ENCODE assay signal across 25 mouse cellular contexts in genomic region chr5:22106811-22107485, GRCm38 (mm10).
A peak's percentile ranks its signal among the peaks of the same experiment; 100 is the strongest.
DNase-seq lines count a peak whose midpoint lies in the region; ATAC-seq and TF ChIP-seq lines count a peak whose summit lies in the region.
"Had no signal": no experiment of that assay in that cellular context is flagged by ENCODE, and none has a peak within 500 bp of the region (broad histone marks: within the 10 kb centered on the region; RNA-seq: fewer than 3 reads in every experiment).

No protein-coding gene starts in this region.

- WGBS in liver, postnatal 0 days (ENCODE audit: insufficient replicate concordance): 66% methylated on average over 9 of the region's 9 CpGs
- WGBS in liver, embryonic 12.5 days (ENCODE audit: insufficient replicate concordance): 66% methylated on average over 9 of the region's 9 CpGs
- WGBS in embryonic facial prominence, embryonic 10.5 days: 82% methylated on average over 9 of the region's 9 CpGs
- WGBS in kidney, embryonic 15.5 days: 68% methylated on average over 9 of the region's 9 CpGs

- H3K9me3 ChIP-seq in liver, postnatal 0 days (ENCODE audit: low read length): no peaks in the 10 kb centered on the region
- no peaks in the 10 kb centered on the region for H3K9me3 ChIP-seq in liver, embryonic 12.5 days (replicated peaks)
- H3K9me3 ChIP-seq in embryonic facial prominence, embryonic 10.5 days: no peaks in the 10 kb centered on the region
- H3K9me3 ChIP-seq in kidney, embryonic 15.5 days (replicated peaks): no peaks in the 10 kb centered on the region
- H3K9me3 ChIP-seq: embryonic facial prominence, embryonic 13.5 days; heart, embryonic 15.5 days; hindbrain, embryonic 13.5 days; limb, embryonic 12.5 days; neural tube, embryonic 12.5 days had no signal

- peak; percentile 41; the same call in 1 of the 2 replicates for ATAC-seq in liver, postnatal 0 days
- no peak for ATAC-seq in liver, embryonic 12.5 days
- ATAC-seq in kidney, embryonic 15.5 days (replicated peaks; ENCODE audit: low FRiP score): no peak

- no peaks in the 10 kb centered on the region for H3K36me3 ChIP-seq in liver, postnatal 0 days (replicated peaks; ENCODE audit: insufficient read depth, low read length)
- peaks cover 9% of the 10 kb centered on the region; the same call in 1 of the 2 replicates for H3K36me3 ChIP-seq in liver, embryonic 12.5 days
- no peaks in the 10 kb centered on the region for H3K36me3 ChIP-seq in embryonic facial prominence, embryonic 10.5 days (replicated peaks)
- no peaks in the 10 kb centered on the region for H3K36me3 ChIP-seq in kidney, embryonic 15.5 days
- H3K36me3 ChIP-seq: embryonic facial prominence, embryonic 13.5 days; heart, embryonic 15.5 days; limb, embryonic 12.5 days; neural tube, embryonic 12.5 days had no signal

- no peaks in the 10 kb centered on the region for H3K4me1 ChIP-seq in liver, postnatal 0 days (ENCODE audit: insufficient read depth)
- H3K4me1 ChIP-seq in liver, embryonic 12.5 days: no peaks in the 10 kb centered on the region
- H3K4me1 ChIP-seq in embryonic facial prominence, embryonic 10.5 days: no peaks in the 10 kb centered on the region
- H3K4me1 ChIP-seq in kidney, embryonic 15.5 days: no peaks in the 10 kb centered on the region
- H3K4me1 ChIP-seq: embryonic facial prominence, embryonic 13.5 days; heart, embryonic 15.5 days; hindbrain, embryonic 13.5 days; limb, embryonic 12.5 days; neural tube, embryonic 12.5 days had no signal

- no peak for TF ChIP-seq EP300 in liver, postnatal 0 days (IDR thresholded peaks at IDR 0.05; ENCODE audit: low read depth)

- no peak for TF ChIP-seq CTCF in liver, postnatal 0 days (IDR thresholded peaks at IDR 0.05; ENCODE audit: low read depth)

- H3K27me3 ChIP-seq in liver, postnatal 0 days (ENCODE audit: insufficient read depth, low read length): no peaks in the 10 kb centered on the region
- H3K27me3 ChIP-seq in liver, embryonic 12.5 days (replicated peaks): no peaks in the 10 kb centered on the region
- no peaks in the 10 kb centered on the region for H3K27me3 ChIP-seq in embryonic facial prominence, embryonic 10.5 days (replicated peaks; ENCODE audit: low read depth, poor library complexity, severe bottlenecking)
- no peaks in the 10 kb centered on the region for H3K27me3 ChIP-seq in kidney, embryonic 15.5 days
- H3K27me3 ChIP-seq: embryonic facial prominence, embryonic 13.5 days; heart, embryonic 15.5 days; hindbrain, embryonic 13.5 days; limb, embryonic 12.5 days; neural tube, embryonic 12.5 days had no signal

- peak overlapping the region; percentile 23 for H3K4me2 ChIP-seq in liver, postnatal 0 days (ENCODE audit: low read depth, low read length)
- no peak overlapping the region for H3K4me2 ChIP-seq in liver, embryonic 12.5 days
- no peak overlapping the region for H3K4me2 ChIP-seq in kidney, embryonic 15.5 days
- H3K4me2 ChIP-seq: embryonic facial prominence, embryonic 13.5 days; heart, embryonic 15.5 days; hindbrain, embryonic 13.5 days; limb, embryonic 12.5 days; neural tube, embryonic 12.5 days had no signal

- peak; percentile 62 for DNase-seq in cerebellum, adult 9-11 months
- no peak for DNase-seq in cerebellum, adult 11 months
- no peak for DNase-seq in liver, postnatal 0 days
- peak; percentile 29 for DNase-seq in layer of hippocampus, adult 9-10 months (ENCODE audit: low spot score)
- no peak for DNase-seq in embryonic facial prominence, embryonic 10.5 days (ENCODE audit: low spot score)
- DNase-seq in spleen, adult 12 weeks (ENCODE audit: low spot score): no peak
- DNase-seq: adrenal gland, postnatal 36 days; cerebellum, adult 8-10 months; heart, postnatal 36 days; kidney, adult 11 months; lung, postnatal 4 days; midbrain, embryonic 14.5 days; retina, postnatal 1 day; right cerebral cortex, postnatal 25 days; thymus, postnatal 25 days had no signal

- no peak overlapping the region for H3K27ac ChIP-seq in liver, postnatal 0 days (ENCODE audit: low read depth)
- H3K27ac ChIP-seq in liver, embryonic 12.5 days: no peak overlapping the region
- no peak overlapping the region for H3K27ac ChIP-seq in embryonic facial prominence, embryonic 10.5 days (replicated peaks)
- H3K27ac ChIP-seq in kidney, embryonic 15.5 days: no peak overlapping the region
- H3K27ac ChIP-seq: embryonic facial prominence, embryonic 13.5 days; heart, embryonic 15.5 days; hindbrain, embryonic 13.5 days; kidney, postnatal 0 days; limb, embryonic 12.5 days; liver, embryonic 14.5 days; neural tube, embryonic 12.5 days had no signal

- no peak overlapping the region for H3K9ac ChIP-seq in liver, postnatal 0 days (replicated peaks)
- H3K9ac ChIP-seq in liver, embryonic 12.5 days: no peak overlapping the region
- no peak overlapping the region for H3K9ac ChIP-seq in kidney, embryonic 15.5 days
- H3K9ac ChIP-seq: embryonic facial prominence, embryonic 13.5 days; heart, embryonic 15.5 days; hindbrain, embryonic 13.5 days; limb, embryonic 12.5 days; liver, embryonic 14.5 days; neural tube, embryonic 12.5 days had no signal

- no peak overlapping the region for H3K4me3 ChIP-seq in liver, postnatal 0 days (ENCODE audit: low read depth, low read length)
- no peak overlapping the region for H3K4me3 ChIP-seq in liver, embryonic 12.5 days
- H3K4me3 ChIP-seq in embryonic facial prominence, embryonic 10.5 days: no peak overlapping the region
- no peak overlapping the region for H3K4me3 ChIP-seq in kidney, embryonic 15.5 days (replicated peaks)
- H3K4me3 ChIP-seq: embryonic facial prominence, embryonic 13.5 days; erythroblast, embryonic 14.5 days; heart, embryonic 15.5 days; hindbrain, embryonic 13.5 days; limb, embryonic 12.5 days; neural tube, embryonic 12.5 days had no signal

Comparison
In these comparisons a context has a peak if more than half of its experiments do, and no peak if none do; other contexts are left out.
1. DNase-seq: peak in cerebellum, adult 9-11 months (single experiment) and layer of hippocampus, adult 9-10 months (single experiment); none in cerebellum, adult 11 months (single experiment), liver, postnatal 0 days (single experiment), embryonic facial prominence, embryonic 10.5 days (single experiment) and spleen, adult 12 weeks (single experiment).